Mouse (Mus musculus): ENCODE measurements around the gene Fam169a. TPM values are rescaled to one million over a fixed set of nuclear protein-coding genes. Genes with fewer than 3 reads are reported as not detected.
"Not testable (repeated sequence)": the region's sequence is repeated elsewhere in the genome, so short reads cannot be mapped to it uniquely, and the experiment has no call there.

Gene Fam169a
- total and polyA plus RNA-seq, 2 experiments from 2014 or later = 18.5 to 40.4 TPM

GRCm38 (mm10) chr13:97052667-97053066, 14.4 kb upstream of the Fam169a start:
- no peak overlapping the region for H3K9ac ChIP-seq
- H3K36me3 ChIP-seq (ENCODE audit: insufficient read depth) = no peaks in the 10 kb centered on the region
- no peak overlapping the region for H3K4me2 ChIP-seq (ENCODE audit: low read depth)
- no peak overlapping the region for H3K27ac ChIP-seq (ENCODE audit: low read depth, low read length)
- 16% methylated on average over 11 of the region's 11 CpGs for WGBS
- H3K27me3 ChIP-seq (ENCODE audit: insufficient read depth, low read length) = no peaks in the 10 kb centered on the region
- DNase-seq (peak; percentile 92), ATAC-seq (peak; percentile 62; the same call in 1 of the 2 replicates)
- H3K9me3 ChIP-seq (ENCODE audit: low read length) = no peaks in the 10 kb centered on the region
- H3K4me1 ChIP-seq (ENCODE audit: insufficient read depth) = no peaks in the 10 kb centered on the region
- no peak overlapping the region for H3K4me3 ChIP-seq (ENCODE audit: low read depth, low read length)
- TF ChIP-seq CTCF (IDR thresholded peaks at IDR 0.05; ENCODE audit: low read depth) = peak; percentile 92

DNA sequence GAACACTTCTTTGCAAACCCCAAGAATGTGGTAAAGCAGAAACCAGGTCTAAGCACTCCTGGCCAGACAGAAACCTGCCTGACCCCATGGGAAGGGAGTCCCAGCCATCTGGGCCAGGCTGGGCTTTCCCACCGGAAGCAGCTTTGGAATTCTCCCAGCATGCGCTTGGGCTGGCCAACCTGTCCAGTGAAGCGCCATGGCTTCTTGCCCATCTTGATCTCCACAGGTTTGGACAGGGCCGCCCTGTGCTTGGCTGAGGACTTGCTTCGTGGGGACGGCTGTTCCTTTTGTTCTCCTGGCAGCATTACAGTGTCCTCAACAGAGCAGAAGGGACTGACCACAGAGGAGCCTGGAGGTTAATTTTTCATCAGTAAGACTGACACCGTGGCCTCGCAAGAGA, 13.2 kb upstream of the Fam169a start:
- H3K4me3 ChIP-seq (ENCODE audit: low read depth, low read length) = no peak overlapping the region
- H3K27ac ChIP-seq (ENCODE audit: low read depth, low read length) = no peak overlapping the region
- no peaks in the 10 kb centered on the region for H3K27me3 ChIP-seq (ENCODE audit: insufficient read depth, low read length)
- H3K4me1 ChIP-seq (ENCODE audit: insufficient read depth) = no peaks in the 10 kb centered on the region
- H3K9ac ChIP-seq = no peak overlapping the region
- DNase-seq = no peak
- no peak overlapping the region for H3K4me2 ChIP-seq (ENCODE audit: low read depth)
- ATAC-seq = no peak
- WGBS = 50% methylated on average over 8 of the region's 8 CpGs
- no peaks in the 10 kb centered on the region for H3K36me3 ChIP-seq (ENCODE audit: insufficient read depth)
- no peaks in the 10 kb centered on the region for H3K9me3 ChIP-seq (ENCODE audit: low read length)
- TF ChIP-seq CTCF (IDR thresholded peaks at IDR 0.05; ENCODE audit: low read depth) = no peak

DNA sequence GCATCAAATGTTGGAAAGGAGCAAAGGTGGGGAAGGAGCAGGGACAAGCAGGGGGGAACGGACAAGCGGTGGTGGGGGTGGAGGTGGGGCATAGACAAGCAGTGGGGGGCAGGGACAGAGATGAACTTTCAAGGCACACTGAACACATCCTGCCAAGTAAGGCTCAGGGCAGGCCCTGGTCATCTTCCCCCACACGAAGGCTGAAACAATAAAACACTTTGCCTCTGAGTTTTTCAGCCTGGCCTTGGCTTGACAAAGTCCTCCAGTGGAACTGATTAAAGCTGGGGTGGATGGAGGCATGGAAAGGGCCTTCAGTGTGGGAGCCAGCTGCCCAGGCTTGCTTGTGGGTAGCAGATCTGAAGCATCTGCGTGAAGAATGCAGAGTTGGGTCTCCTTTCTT, 9.3 kb upstream of the Fam169a start:
- ATAC-seq (no peak), DNase-seq (no peak)
- no peak for TF ChIP-seq CTCF (IDR thresholded peaks at IDR 0.05; ENCODE audit: low read depth)
- H3K4me1 ChIP-seq (ENCODE audit: insufficient read depth) = no peaks in the 10 kb centered on the region
- no peak overlapping the region for H3K4me3 ChIP-seq (ENCODE audit: low read depth, low read length)
- H3K27me3 ChIP-seq (ENCODE audit: insufficient read depth, low read length) = no peaks in the 10 kb centered on the region
- H3K36me3 ChIP-seq (ENCODE audit: insufficient read depth) = no peaks in the 10 kb centered on the region
- no peak overlapping the region for H3K4me2 ChIP-seq (ENCODE audit: low read depth)
- WGBS = 66% methylated on average over 4 of the region's 4 CpGs
- no peaks in the 10 kb centered on the region for H3K9me3 ChIP-seq (ENCODE audit: low read length)
- no peak overlapping the region for H3K27ac ChIP-seq (ENCODE audit: low read depth, low read length)
- no peak overlapping the region for H3K9ac ChIP-seq

DNA sequence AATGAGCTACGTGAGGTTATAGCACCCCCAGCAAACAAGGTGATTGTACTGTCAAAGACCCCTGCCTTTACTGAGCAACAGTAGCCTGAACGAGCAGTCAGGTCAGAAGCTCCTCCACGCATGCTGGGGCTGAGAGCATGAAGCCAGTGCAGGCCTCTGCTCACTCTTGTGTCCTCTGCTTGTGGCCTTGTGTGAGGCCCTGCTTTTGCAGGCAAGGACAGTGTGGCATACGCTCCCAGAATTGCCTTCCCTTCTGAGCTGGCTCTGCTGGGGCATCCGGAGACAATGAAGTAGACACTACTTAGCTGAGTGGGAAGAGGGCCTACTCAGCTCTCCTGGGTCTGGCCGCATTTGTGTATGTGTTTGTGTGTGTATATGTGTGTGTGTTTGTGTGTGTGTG, 7.3 kb upstream of the Fam169a start:
- Histone ChIP-seq H3K36me3 (ENCODE audit: insufficient read depth) (no peaks in the 10 kb centered on the region), H3K27me3 (ENCODE audit: insufficient read depth, low read length) (no peaks in the 10 kb centered on the region), H3K27ac (ENCODE audit: low read depth, low read length) (no peak overlapping the region), H3K9ac (no peak overlapping the region), H3K4me3 (ENCODE audit: low read depth, low read length) (no peak overlapping the region), H3K9me3 (ENCODE audit: low read length) (no peaks in the 10 kb centered on the region), H3K4me2 (ENCODE audit: low read depth) (no peak overlapping the region), H3K4me1 (ENCODE audit: insufficient read depth) (no peaks in the 10 kb centered on the region)
- DNase-seq = no peak
- WGBS = 92% methylated on average over 6 of the region's 6 CpGs
- no peak for TF ChIP-seq CTCF (IDR thresholded peaks at IDR 0.05; ENCODE audit: low read depth)
- no peak for ATAC-seq

- ATAC-seq (no peak), DNase-seq (no peak)
- Histone ChIP-seq H3K36me3 (ENCODE audit: insufficient read depth) (no peaks in the 10 kb centered on the region), H3K27ac (ENCODE audit: low read depth, low read length) (no peak overlapping the region), H3K27me3 (ENCODE audit: insufficient read depth, low read length) (no peaks in the 10 kb centered on the region), H3K4me2 (ENCODE audit: low read depth) (no peak overlapping the region), H3K9ac (no peak overlapping the region), H3K4me3 (ENCODE audit: low read depth, low read length) (no peak overlapping the region), H3K4me1 (ENCODE audit: insufficient read depth) (no peaks in the 10 kb centered on the region), H3K9me3 (ENCODE audit: low read length) (no peaks in the 10 kb centered on the region)
- WGBS = 72% methylated on average over 5 of the region's 8 CpGs
- TF ChIP-seq CTCF (IDR thresholded peaks at IDR 0.05; ENCODE audit: low read depth) = no peak
Observed at GRCm38 (mm10) chr13:97060331-97060730, 6.8 kb upstream of the Fam169a start.

DNA sequence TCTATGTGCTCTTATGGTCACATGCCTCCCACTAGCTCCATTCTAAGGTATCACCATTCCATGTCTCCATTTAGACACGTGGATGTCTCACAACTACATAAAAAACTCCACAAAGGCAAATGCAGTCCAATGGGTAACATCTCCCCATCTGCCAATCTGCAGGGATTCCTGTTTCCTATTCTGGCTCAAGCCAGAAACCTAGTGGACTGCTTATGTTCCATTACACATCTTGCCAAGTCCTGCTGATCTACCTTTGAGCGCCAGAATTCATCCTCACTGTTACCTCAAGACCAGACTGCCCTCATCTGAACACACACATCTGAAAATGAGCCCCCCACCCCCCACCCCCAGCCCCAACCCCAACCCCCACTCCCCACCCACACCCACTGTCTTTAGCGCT, 4.9 kb upstream of the Fam169a start:
- Histone ChIP-seq H3K36me3 (ENCODE audit: insufficient read depth) (no peaks in the 10 kb centered on the region), H3K27ac (ENCODE audit: low read depth, low read length) (no peak overlapping the region), H3K9me3 (ENCODE audit: low read length) (no peaks in the 10 kb centered on the region), H3K4me1 (ENCODE audit: insufficient read depth) (no peaks in the 10 kb centered on the region), H3K4me3 (ENCODE audit: low read depth, low read length) (no peak overlapping the region), H3K9ac (no peak overlapping the region), H3K4me2 (ENCODE audit: low read depth) (no peak overlapping the region), H3K27me3 (ENCODE audit: insufficient read depth, low read length) (peaks cover 8% of the 10 kb centered on the region; the same call in 1 of the 2 replicates)
- ATAC-seq (no peak), DNase-seq (no peak)
- TF ChIP-seq CTCF (IDR thresholded peaks at IDR 0.05; ENCODE audit: low read depth) = no peak
- 90% methylated on average over 3 of the region's 3 CpGs for WGBS

DNA sequence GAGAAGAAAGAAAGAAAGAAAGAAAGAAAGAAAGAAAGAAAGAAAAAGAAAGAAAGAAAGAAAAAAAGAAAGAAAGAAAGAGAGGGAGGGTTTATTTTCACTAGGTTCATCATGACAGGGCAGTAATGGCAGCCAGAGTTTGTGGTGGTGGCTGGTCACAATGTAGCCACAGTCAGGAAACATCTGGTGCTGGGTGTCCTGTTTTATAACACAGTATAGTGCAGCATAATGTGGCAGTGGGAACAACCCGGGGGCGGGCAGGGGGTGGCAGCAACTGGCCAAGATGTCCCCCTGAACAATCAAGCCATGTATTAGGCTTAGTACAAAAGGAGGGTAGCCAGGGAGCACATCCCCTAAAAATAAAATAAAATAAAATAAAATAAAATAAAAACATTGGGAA, 3.7 kb upstream of the Fam169a start:
- no peak overlapping the region for H3K4me3 ChIP-seq (ENCODE audit: low read depth, low read length)
- DNase-seq = no peak
- H3K27ac ChIP-seq (ENCODE audit: low read depth, low read length) = no peak overlapping the region
- no peaks in the 10 kb centered on the region for H3K9me3 ChIP-seq (ENCODE audit: low read length)
- no peaks in the 10 kb centered on the region for H3K36me3 ChIP-seq (ENCODE audit: insufficient read depth)
- peaks cover 12% of the 10 kb centered on the region; the same call in 1 of the 2 replicates for H3K27me3 ChIP-seq (ENCODE audit: insufficient read depth, low read length)
- WGBS = 85% methylated on average over 2 of the region's 2 CpGs
- ATAC-seq = no peak
- TF ChIP-seq CTCF (IDR thresholded peaks at IDR 0.05; ENCODE audit: low read depth) = no peak
- H3K9ac ChIP-seq = no peak overlapping the region
- H3K4me1 ChIP-seq (ENCODE audit: insufficient read depth) = no peaks in the 10 kb centered on the region
- H3K4me2 ChIP-seq (ENCODE audit: low read depth) = no peak overlapping the region

- no peaks in the 10 kb centered on the region for H3K9me3 ChIP-seq (ENCODE audit: low read length)
- no peak for TF ChIP-seq CTCF (IDR thresholded peaks at IDR 0.05; ENCODE audit: low read depth)
- DNase-seq = no peak
- H3K4me2 ChIP-seq (ENCODE audit: low read depth) = no peak overlapping the region
- 41% methylated on average over 3 of the region's 3 CpGs for WGBS
- H3K27ac ChIP-seq (ENCODE audit: low read depth, low read length) = no peak overlapping the region
- ATAC-seq = no peak
- H3K9ac ChIP-seq = no peak overlapping the region
- no peak overlapping the region for H3K4me3 ChIP-seq (ENCODE audit: low read depth, low read length)
- no peaks in the 10 kb centered on the region for H3K4me1 ChIP-seq (ENCODE audit: insufficient read depth)
- H3K27me3 ChIP-seq (ENCODE audit: insufficient read depth, low read length) = peaks cover 12% of the 10 kb centered on the region; the same call in 1 of the 2 replicates
- no peaks in the 10 kb centered on the region for H3K36me3 ChIP-seq (ENCODE audit: insufficient read depth)
Observed at GRCm38 (mm10) chr13:97064413-97064812, 2.7 kb upstream of the Fam169a start.

- H3K9me3 ChIP-seq (ENCODE audit: low read length); ATAC-seq; DNase-seq; H3K4me2 ChIP-seq (ENCODE audit: low read depth); H3K4me3 ChIP-seq (ENCODE audit: low read depth, low read length); H3K27ac ChIP-seq (ENCODE audit: low read depth, low read length); H3K36me3 ChIP-seq (ENCODE audit: insufficient read depth); H3K4me1 ChIP-seq (ENCODE audit: insufficient read depth); H3K9ac ChIP-seq: not testable (repeated sequence)
- H3K27me3 ChIP-seq (ENCODE audit: insufficient read depth, low read length) = peaks cover 12% of the 10 kb centered on the region; the same call in 1 of the 2 replicates
- WGBS = 41% methylated on average over 18 of the region's 18 CpGs
Observed at GRCm38 (mm10) chr13:97064844-97065621, 2.1 kb upstream of the Fam169a start.

Data from forebrain, postnatal 0 days (tissue).